Mouse (Mus musculus) ES-E14 (cell line): Measurements from ENCODE around the gene Stk25.

ENCODE experiments used
- CHD2 ChIP-seq: IDR thresholded peaks from 2 replicates; pipeline ENCODE4 v1.6.1; 2014; ENCODE audit warnings: mild to moderate bottlenecking, low read depth, low read length, inconsistent platforms
- HCFC1 ChIP-seq: IDR thresholded peaks from 2 replicates; pipeline ENCODE4 v1.6.1; 2012; ENCODE audit warnings: low read length, inconsistent platforms, borderline replicate concordance; ENCODE audit not compliant: insufficient read depth
- MAFK ChIP-seq: IDR thresholded peaks from 2 replicates; pipeline ENCODE4 v1.6.1; 2014; ENCODE audit warnings: mild to moderate bottlenecking, low read depth, low read length, inconsistent platforms; ENCODE audit not compliant: insufficient read depth
- ZC3H11A ChIP-seq: IDR thresholded peaks from 2 replicates; pipeline ENCODE4 v1.6.1; 2012; ENCODE audit warnings: low read depth, mild to moderate bottlenecking, inconsistent platforms, low read length, borderline replicate concordance
- ZNF384 ChIP-seq: IDR thresholded peaks from 2 replicates; pipeline ENCODE4 v1.6.1; 2012; ENCODE audit warnings: low read depth, low read length, inconsistent platforms

DNA sequence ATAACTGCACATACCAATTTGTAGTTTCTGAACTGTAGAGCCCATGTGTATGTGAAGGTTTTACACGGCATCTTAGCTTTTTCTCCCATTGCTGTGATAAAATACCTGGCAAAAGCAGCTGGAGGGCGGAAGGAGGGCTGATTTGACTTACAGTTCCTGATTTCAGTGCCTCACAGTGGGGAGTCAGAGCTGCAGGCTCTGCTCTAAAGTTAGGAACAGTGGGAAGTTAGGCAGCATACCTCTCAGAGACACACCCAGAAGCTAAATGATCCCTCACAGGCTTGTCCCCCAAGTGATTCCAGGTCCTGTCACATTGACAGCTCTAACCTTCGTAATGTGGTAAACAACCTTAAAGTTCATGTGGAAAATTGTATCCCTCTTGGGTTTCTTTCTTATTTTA, 81.4 kb downstream of the Stk25 start:
- TF ChIP-seq ZNF384 (no peak), MAFK (no peak), CHD2 (no peak), ZC3H11A (no peak), HCFC1 (no peak)
